Mouse (Mus musculus) lung, postnatal 4 days (tissue): ENCODE results near the gene Snrnp70.
"Not testable (repeated sequence)": the region's sequence is repeated elsewhere in the genome, so short reads cannot be mapped to it uniquely, and the experiment has no call there.

Experiments
- DNase-seq, 2 experiments: peaks; one replicate each; pipeline ENCODE4 v3.0.0; 2021

Gene Snrnp70

DNA sequence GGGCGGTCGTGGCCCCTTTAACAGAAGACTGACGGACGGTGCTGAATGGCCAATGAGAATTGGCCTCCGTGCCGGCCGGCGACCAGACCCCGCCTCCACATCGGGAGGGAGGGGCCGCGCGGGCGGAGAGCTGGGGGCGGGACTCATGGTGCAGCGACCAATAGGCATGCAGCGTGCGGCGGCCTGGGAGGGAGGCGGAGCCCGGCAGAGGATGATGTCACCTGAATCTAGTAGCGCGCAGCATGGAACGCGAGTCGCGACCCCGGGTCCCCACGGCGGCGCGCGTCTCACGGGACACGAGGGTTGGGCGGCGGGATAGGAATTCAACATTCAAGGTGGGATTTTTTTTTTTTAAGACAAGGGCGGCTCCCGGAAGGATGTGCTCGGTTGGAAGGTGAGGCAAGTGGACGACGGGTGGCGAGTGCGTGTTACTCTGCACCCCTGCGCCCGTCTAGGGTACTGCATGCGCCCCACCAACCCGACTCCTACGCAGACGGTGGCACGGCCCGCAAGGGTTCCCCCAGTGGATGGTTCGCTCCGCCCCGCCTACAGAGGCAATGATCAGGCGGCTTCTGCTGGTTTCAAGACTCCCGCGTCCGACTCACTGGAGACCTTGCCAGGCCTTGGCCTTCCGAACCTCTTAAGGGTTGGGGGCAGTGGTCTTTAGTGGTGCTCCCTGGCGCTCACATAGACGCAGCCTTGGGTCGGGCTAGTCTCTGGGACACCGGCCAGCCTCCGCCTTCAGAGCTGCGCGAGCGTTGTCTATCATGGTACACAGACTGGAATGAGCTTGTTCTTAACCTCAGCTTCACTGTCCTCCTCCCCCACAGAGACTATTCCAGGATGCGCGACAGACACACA is 28.3 kb downstream of the Snrnp70 start:
- DNase-seq, result peak; percentile 98

DNA sequence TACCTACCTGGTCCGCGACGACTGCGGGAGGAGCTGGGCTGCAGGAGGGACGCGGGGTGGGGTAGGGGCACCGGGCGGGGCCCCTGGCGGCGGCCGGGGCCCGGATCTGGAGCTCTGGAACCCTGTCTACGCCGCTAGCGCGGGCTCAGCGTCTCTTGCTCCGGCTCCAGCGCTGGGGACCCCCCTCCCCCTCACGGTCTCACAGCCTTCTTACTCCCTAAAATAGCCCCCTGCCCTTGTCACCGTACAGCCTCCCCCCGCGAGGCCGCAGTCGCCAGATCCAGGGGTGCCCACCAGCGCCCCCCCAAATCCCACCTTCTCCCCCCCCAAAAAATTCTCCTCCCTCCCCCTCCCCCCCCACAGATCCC is 28.9 kb downstream of the Snrnp70 start, which contains the start of gene Ppfia3:
Gene Ppfia3, minus strand, starts transcription at position 368 of the 368 bp plus-strand sequence.
- DNase-seq, result no peak

DNA sequence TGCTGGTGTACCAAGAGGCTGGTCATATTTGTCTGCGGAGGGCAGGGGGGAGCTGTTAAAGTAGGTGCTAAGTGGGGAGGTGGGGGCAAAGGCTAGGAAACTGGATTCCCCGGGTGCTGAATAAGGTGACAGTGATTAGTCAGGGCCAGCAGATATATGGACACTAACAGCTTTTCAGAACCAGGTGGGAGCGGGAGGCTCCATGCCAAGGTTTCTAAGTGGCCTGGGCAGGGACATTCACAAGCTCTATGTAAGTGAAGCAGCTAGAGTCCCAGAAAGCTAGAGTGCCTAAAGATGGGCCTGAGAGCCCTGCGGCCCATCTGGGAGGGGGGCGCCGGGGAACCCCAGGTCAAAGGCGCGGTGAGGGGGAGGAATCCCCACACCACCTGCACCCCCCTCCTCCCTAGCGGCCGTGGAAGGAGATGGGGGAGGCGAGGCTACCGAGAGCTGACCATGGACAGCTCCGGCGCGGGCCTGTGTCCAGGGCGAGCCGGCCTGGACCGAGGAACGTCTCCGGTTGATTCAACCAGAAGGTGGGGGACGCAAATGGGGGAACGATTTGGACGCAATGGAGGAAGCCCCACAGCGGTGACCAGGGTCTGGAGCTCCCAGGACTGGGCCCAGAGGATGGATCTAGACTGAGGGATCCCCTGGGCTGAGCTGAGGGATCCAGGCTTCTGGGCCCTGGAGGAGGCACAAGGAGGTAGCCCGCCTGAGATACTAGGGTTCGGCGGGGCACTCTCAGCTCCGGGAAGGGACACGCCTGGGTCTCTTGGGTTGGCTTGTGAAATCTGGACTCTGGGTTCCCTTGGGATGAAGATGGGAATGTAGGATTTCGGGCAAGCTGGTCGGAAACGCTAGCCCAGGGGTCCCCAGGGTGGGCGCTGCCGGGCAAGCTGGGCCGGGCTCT is 29.5 kb downstream of the Snrnp70 start:
- DNase-seq, result peak; percentile 56 to 64

DNA sequence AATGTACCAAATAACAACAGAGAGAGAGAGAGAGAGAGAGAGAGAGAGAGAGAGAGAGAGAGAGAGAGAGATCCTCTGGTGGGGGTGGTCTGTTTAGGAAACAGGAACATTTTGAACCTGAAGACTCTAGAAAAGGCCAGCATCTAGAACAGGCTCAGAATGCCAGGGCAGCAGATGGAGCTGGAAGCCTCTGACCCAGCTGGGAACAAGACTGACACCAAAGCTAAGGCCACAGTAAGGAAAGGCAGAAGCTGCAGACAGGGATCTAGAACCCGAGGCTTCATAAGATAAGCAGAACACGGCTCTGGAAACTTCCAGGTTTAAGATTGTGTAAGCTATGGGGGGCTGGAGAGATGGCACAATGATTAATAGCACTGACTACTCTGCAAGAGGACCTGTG is 31.6 kb downstream of the Snrnp70 start:
- DNase-seq, result no peak

DNA sequence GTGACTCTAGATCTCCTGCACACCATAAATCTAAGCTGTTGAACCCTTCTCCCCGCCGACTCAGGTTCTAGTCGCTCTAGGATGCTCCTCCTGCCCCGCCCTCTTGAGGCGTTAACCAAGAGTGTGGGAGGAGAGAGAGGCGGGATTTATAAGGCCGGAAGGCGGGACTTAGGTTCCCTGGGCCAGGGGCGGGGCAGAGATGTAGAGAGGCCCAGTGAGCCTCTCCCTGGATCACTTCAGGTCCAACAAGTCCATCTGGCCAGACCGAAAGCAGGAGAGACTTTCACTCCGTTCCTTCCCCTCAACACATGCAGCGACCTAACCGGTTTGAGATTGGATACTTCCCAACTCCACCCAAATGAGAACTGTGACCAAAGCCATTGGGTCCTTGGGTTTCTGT is 32.7 kb downstream of the Snrnp70 start:
- DNase-seq, result peak; percentile 67 to 69

DNA sequence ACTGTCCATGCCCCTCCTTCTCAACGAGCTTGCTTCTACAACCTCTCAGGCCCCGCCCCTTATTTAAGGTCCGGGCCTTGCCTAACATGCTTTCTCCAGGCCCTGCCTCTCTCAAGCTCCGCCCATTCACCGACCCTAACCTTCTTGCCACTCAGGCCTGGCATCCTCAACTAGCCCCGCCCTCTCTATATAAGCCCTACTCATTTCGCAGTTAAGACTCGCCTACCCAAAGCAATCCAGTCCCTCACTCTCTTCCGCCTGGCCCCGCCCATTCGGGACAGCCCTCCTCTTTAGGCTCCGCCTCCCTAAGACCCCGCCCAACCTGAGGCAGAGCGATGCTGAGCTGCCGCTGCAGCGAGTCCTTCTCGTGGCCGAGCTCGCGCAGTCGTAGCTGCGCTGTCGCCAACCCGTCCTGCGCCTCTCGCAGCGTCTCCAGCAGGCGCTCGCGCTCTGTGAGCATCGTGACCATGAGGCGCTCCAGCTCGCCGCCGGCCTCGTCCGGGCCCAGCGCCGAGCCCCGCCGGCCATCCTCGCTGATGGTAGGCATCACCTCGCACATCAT is 34.2 kb downstream of the Snrnp70 start:
- peak; percentile 86 to 87 for DNase-seq

DNA sequence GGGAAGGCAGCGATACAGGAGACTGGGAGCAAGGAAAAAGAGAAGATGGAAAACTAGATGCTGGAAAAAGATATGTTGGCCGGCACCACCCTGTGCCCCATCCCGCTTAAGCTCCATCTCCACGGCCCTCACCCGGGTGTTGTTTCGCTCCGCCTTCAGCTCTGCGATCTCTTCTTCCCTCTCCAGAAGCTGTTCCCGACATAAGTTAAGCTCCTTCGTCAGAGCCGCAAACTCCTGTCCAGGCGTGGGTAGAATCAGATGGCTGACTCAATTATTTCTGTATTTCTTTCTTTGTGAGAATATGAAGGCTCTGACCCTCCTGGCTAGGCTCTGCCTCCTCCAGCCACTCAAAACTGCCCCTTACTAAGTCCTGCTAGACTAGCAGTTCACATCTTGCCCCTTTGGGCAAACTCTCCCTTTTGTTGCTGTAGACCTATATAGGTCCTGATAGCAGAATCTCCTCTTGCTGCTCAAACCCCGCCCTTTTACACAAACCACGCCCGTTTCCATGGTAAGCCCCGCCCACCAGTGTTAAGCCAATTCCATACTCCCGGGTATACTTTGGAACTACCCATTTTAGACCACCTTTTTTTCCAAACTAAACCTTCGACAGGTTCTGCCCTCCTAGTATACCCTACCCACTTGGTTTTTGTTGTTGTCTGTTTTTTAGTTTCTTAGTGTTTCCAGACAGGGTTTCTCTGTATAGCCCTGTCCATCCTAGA is 35.0 kb downstream of the Snrnp70 start:
- DNase-seq, result no peak

DNA sequence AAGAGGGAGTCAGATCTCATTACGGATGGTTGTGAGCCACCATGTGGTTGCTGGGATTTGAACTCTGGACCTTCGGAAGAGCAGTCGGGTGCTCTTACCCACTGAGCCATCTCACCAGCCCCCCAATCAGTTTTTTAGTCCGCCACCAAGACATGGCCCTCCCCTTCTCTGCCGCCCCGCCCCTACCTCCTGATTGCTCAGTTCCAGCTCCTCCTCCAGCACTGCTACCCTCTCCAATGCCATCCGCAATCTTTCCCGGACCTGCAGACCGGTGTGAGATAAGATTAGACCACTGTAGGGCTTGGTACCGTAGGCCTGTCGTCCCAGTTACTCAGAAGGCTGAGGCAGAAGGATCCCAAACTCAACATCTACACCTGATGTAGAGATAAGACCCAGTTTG is 36.5 kb downstream of the Snrnp70 start:
- DNase-seq, result not testable (repeated sequence)

DNA sequence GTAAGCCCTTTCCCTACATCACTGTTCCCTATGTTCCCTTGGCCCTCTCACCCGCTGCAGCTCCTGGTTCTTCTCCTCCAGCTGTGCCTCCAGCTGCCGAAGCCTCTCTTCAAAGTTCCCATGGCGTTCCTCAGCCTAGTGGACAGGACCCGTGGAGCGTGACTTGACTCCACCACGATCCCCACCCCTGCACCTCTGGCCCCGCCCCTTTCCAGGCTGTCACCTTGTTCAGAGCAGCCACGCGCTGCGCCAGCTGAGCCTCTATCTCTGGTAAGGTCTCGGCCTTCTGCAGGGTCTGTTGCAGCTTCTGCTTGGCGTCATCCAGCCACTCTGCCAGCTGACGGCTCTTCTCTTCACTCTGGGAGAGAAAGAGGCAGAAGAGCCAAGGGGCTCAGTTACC is 39.5 kb downstream of the Snrnp70 start:
- DNase-seq, result no peak

DNA sequence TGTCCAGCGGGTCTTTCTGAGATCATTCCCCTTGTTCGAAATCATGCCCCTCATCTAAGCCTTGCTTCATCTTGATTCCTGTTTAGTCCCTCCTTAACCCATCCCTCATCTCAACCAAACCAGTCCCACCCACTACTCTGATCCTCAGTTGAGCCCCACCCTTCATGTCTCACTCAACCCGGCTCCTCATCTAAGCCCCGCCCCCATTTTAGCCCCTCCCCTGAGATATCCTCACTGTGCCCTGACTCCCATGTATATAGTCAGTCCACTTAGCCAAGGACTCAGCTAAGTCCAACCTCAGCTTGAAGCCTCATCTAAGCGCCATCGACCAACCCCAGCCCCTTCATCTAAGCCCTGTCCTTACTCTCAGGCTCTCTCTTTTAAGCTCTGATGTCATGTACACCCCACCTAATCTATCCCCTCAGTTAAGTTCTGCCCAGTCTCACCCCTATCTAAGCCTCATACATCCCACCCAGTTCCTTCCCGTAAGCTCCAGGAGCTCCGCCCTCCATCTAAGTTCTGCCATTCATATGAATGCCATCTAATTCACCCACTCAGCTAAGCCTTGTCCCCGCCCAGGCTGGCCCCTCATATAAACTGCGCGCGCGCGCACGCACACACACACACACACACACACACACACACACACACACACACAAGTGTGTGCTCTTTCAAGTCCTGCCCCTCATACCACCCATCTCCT is 40.1 kb downstream of the Snrnp70 start:
- DNase-seq, result no peak

DNA sequence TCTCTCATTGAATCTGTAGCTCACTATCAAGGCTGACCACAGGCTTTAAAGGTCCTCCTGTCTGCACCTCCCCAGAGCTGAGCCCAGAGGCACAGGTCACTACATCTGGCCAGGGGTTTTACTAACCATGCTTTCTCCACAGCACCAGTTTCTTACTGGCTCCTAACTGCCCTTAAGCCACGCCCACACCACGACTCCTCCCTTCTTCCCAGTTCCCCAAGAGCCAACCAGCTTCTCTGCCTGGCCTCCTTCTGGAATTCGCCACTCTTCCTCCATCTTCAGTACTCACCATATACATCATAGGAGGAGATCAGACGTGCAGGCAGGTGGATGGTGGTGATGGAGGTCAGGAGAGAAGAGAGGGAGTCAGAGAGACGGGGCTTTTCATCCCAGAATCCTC is 42.5 kb downstream of the Snrnp70 start:
- no peak for DNase-seq

DNA sequence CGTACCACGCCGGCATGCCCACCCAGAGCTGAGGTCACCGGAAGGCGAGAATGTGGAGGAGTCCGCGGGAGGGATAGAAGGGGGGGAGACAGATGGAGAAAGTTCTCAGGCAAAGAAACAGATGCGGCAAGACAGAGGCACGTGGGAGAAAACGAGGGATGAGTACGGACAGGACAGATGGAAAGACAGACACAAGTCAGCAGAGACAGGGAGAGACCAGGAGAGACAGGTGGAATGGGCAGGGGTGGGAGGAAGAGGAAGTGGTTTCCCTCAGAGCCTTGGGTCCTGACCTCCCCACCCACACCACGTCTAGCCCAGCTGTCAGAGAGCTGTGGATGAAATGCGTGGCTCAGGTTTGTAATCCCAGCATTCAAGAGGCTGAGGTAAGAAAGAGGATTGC is 48.6 kb downstream of the Snrnp70 start:
- DNase-seq, result no peak

DNA sequence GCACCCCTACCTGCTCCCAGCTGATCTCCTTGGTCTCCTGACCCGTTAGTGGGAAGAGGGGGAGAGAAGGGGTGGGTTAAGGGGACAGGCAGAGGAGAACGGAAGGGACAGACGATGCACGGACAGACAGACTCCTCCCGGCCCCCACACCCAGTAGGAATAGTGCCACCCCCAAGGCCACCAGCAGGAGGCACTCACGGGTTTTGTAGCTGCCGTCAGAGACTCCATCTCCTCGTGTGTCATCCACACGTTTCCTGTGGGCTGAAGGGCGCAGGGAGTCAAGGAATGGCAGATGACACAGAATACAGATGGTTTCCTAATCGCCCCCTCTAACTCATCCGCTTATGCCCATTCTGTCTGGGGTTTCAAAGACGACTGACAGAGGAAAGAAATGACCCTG is 52.0 kb downstream of the Snrnp70 start:
- DNase-seq, result no peak

DNA sequence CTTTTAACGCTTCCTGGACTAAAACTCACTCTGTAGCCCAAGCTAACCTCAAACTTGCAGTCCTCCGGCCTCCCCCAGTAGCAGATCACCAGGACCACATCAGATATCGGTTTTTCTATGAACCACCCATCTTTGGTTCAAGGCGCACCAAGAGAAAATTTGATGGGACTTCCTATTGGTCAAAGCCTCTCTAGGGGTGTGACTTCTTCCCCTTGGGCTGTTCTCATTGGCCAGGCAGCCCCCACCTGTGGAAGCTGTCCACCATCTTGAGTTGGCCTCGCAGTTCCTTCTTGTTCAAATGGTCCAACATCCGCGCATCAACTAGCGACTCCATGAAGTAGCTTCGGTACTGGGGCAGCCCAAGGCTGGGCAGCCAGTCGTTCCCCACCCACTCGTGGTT is 53.5 kb downstream of the Snrnp70 start:
- DNase-seq, result no peak

DNA sequence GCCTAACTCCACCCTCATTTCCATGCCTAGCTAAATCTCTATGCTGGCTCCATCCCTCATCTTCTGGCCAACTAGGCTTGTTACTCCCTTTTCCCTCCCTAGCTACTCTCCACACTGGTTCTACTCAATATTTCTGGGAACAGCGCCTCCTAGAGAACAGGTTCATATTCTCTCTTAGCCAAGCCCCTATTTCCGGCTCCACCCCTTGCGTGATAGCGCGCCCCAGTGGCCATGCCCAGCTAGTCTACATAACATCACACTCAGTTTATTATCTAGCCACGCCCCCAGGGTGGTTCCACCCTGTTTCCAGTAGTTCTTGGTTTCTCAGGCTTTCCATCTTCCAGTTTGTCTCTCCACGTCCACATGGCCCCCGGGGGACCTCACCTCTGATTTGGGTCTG is 54.2 kb downstream of the Snrnp70 start:
- peak; percentile 85 to 92 for DNase-seq

DNA sequence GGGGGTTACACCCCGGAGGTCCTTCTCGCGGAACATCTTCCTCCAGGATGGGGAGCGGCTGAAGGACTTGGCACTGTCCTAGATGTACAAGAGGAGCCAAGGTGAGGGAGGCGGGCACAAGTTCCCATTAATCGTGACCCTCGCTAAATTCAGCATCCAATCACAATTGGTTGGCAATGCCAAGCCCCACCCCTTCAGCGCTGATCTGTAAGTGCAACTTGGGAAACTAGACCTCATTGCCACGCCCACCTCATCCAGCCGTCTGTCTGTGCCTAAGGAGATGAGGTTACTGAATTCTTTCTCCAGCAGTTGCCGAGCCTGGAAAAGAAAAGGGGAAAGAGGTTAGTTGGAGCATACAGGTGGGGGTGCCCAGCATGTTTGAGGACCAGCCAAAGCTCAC is 54.9 kb downstream of the Snrnp70 start:
- peak; percentile 71 to 77 for DNase-seq

DNA sequence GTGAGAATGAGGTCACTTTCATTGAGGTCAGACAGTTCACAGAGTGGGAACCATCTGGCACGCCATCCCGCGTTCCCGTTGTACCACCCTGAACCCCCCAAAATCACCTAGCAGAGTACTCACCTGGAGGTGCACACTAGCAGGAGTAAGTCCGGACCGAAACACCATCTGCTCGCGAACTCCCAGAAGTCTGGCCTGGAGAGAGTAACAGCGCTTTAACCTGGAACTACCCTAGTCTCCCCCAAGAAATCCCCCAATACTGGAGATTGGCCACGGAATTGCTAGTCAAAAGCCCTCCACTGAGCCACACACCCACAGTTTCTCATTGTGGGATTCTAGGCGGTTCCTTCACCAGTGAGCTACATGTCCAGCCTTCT is 55.5 kb downstream of the Snrnp70 start:
- DNase-seq, result no peak

DNA sequence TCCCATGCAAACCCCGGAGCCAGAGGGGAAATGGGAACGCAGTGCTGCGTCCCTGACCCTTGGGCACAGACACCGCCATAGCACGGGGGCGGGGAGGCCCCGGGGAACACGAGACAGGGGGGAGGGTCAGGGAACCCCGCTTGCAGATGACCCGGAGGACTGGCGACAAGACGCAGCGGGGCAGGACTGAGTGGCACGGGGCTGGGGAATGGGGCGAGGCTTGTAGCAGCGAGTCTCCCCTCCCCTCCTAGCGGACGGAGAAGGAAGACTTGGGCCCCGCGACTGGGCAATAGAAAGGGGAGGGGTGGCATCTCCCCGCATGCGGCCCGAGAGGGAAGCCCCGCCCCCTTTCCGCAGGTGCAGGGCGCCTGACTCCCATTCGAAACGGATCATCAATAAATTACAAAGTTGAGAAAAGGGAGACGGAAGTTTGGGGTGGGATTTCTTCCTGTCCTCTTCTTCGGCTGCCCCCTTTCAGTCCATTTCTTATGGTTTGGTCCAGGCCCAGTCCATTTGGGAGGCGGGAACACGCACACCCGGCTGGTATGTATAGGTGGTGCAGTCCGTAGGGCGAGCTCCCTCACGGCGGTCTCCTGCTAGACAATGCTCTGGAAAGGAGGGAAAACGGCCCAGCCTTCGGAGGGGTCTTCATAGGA is 56.0 kb downstream of the Snrnp70 start:
- peak; percentile 85 to 86 for DNase-seq

DNA sequence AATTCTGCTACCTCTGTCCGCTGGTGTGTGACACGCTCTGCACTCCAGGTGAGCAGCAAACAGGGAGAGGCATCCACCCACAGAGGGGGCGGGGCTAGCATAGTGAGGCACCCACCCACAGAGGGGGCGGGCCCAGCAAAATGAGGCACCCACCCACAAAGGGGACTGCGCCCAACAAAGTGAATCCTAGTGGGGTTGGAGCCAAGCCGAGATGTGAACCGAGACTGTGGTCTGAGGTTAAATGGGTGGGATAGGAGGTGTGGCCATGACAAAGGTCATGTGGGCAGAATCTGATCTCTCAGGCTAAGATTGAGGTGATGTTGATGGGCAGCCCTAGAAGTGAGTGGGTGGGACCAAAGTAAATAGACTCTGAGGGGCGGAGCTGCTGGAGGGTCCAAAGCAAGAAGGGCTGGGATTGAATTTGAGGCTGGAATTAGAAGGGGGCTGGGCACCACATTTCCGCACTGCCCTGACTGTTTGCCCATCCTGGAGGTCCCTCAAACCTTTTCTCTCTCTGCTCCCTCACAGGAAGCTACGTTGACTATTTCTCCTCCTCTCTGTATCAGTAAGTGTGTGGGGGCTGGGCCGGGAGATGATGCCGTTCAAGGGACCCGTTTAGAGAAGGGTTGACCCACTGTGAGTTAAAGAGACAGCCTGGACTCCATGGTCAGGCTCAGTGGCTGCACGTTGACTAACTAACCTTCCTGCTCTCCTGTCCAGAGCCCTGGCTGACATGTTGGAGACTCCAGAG is 57.2 kb downstream of the Snrnp70 start:
- DNase-seq, result peak; percentile 64 to 75

DNA sequence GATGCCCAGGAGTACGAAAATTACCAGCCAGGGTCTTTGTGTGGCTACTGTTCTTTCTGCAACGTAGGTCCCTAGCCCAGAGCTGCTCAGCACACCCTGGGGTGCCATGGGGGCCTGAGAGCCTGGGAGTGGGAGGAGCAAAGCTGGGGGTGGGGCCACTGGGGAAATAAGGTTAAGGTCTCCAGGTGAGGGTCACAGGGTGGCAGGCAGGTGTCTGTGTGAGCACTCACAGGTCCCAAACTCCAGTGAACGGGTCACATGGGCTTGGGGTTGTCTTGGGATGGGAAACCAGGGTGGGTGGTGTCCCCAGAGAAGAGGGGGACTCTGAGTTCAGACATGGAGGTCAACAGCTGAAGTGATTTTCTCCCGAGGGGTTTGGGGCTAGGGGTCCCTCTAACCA is 58.1 kb downstream of the Snrnp70 start:
- no peak for DNase-seq

DNA sequence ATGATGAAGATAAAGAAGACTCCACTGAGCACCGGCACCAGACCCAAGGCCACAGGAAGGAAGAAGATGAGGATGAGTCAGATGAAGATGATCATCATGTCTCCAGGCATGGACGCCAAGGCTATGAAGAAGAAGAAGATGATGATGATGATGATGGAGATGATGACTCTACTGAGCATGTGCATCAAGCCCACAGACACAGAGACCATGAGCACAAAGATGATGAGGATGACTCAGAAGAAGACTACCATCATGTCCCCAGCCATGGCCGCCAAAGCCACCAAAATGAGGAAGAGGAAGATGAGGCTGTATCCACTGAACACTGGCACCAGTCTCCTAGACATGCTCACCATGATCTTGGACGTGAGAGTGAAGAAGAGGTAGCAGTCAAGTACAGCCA is 59.2 kb downstream of the Snrnp70 start:
- no peak for DNase-seq
